Mouse (Mus musculus): ENCODE measurements at regions not wholly inside any gene's neighbourhood (a gene's known extent, or its start where the extent isn't known, plus 50 kb on each side); places are given as distances from the start of the nearest gene placed in this dataset.

DNA sequence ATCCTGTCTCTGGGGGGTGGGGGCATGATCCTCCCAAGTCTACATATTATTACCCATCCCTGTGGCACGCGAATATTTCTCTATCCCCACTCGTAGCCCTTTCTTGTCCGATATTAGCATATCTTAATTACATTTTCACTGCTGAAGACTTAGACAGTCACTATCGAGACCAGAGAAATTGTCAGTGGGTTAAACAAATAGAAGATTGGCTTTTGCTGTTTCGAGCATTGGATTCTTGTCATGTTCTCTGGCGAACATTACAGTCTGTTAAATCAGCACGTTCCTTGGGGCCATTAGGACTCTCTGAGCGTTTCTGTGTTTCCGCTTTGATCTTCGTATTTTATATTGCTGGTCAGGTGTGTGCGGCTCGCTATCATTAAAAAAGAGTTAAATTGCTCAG, 129.6 kb upstream of the Psmd7 start:
- DNase-seq (ENCODE audit: low read depth, low spot score) = no peak

DNA sequence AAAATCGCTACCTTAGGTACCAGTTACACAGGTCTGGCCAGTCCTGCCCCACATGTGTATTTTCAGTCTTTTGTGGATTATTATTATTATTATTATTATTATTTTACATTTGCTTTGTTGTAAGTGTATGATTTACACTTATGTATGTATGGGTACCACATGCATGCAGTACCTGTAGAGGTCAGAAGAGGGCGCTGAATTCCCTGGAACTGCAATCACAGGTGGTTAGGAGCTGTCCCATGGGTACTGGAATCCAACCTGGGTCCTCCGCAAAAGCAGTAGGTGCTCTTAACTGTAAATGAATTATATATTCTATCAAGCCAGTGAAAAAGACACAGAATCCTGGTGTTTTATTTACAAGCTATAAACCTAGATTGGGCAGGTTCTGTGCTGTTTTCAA, 131.4 kb upstream of the Psmd7 start:
- peak; percentile 10 for DNase-seq (ENCODE audit: low read depth, low spot score)

DNA sequence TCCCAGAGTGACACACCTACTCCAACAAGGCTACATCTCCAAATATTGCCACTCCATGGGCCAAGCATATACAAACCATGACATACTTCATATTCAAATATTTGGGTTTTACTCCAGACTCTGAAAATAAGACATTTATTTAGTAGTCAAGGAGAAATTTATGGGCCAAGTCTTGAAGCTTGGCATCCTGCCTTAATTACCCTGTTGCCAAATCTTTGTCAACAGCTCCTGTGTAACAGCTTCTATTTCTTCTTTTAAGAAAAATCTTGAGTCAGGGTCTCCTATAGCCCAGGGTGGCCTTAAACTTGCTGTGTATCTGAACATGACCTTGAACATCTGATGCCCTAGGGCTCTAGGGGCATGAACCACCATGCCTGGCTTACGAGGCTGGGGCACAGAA, 138.5 kb upstream of the Psmd7 start:
- DNase-seq (ENCODE audit: low read depth, low spot score) = no peak

GRCm38 (mm10) chr8:107727276-107727675, 139.0 kb upstream of the Psmd7 start:
- DNase-seq (ENCODE audit: low read depth, low spot score) = no peak

DNA sequence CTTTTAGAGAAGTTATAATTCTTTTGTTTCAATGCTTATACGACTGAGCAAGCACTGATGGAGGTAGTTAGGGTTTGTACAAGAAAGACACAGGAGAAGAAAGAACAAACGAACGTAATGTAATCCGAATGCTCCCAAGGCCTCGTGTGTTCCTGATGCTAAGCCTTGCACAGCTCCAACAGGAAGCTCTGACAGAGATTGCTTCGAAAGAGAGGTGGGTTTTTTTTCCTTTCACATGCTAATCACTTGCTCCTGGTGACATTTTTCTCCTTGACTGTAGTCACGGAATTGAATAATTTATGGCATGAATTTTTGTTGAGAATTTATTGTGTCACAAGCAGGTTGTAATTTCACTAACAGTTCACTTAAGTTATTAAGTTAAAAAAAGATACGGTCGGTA, 150.8 kb upstream of the Psmd7 start:
- no peak for DNase-seq (ENCODE audit: low read depth, low spot score)

DNA sequence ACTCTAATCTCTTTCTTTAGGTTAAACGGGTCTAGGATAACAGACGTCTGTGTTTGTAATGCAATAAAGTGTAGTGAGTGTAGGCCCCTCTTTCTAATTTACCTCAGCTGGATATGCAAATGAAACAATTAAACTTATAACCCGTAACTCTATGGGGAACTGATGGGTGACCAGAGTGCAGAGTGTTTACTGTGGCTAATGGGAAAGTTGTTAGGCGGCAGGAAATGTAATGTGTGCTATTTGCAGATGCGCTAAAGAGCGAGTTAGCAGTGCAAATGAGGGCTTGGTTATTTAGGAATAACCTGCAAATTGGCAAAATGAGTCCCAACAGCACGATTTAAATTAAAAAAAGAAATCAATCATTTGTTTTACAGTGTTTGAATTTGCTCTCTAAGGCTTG, 168.8 kb upstream of the Psmd7 start:
- DNase-seq (ENCODE audit: low read depth, low spot score) = no peak

- no peak for DNase-seq (ENCODE audit: low read depth, low spot score)
Measured at GRCm38 (mm10) chr8:107758637-107759036, 170.4 kb upstream of the Psmd7 start.

DNA sequence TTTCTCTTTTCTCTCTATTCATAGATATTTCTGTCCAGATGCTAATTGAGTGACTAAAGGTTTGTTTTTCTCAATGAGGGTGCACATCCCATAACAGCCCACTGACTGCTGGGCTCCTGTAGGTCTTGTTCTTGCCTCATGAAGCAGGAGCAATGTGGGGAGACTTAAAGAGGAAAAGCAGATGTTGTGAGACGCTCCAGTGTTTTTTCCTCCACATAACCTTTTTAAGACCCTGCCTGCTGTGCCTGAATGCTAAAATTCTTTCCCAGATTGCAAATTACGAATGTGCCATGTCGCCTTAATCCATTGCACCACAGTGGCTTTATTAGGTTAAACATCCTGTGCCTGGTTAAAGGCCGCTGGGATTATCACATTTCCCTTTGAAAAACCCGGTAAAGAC, 165.5 kb upstream of the Zfhx3 start:
- no peak for DNase-seq (ENCODE audit: low read depth, low spot score)

- DNase-seq (ENCODE audit: low read depth, low spot score) = no peak
Measured at GRCm38 (mm10) chr8:107785771-107786170, 156.7 kb upstream of the Zfhx3 start.

GRCm38 (mm10) chr8:107792286-107792685, 150.2 kb upstream of the Zfhx3 start:
- DNase-seq (ENCODE audit: low read depth, low spot score) = no peak

DNA sequence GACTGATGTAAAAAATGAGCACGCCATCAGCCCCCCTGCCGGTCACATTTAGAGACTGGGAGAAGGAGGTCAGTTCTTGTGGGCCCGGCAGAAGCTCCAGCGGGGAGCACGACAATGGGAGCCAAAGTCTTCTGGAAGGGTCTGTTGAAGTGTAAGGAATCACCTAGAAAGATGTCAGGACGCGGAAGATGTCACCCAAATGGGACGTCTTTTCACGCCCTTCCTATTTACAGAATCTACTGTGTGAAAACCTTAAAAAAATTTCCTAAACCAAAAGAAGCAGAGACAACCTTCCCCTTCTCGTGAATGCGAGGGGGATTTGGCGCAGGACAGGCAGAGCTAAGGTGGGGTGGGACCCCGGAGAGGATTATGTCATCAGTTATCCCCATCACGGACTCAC, 127.5 kb upstream of the Zfhx3 start:
- no peak for DNase-seq (ENCODE audit: low read depth, low spot score)

- DNase-seq (ENCODE audit: low read depth, low spot score) = no peak
Measured at GRCm38 (mm10) chr8:107815775-107816174, 126.7 kb upstream of the Zfhx3 start.

- DNase-seq (ENCODE audit: low read depth, low spot score) = no peak
Measured at GRCm38 (mm10) chr8:107817796-107818195, 124.6 kb upstream of the Zfhx3 start.

GRCm38 (mm10) chr8:107820174-107820760, 122.2 kb upstream of the Zfhx3 start:
- no peak for DNase-seq (ENCODE audit: low read depth, low spot score)

DNA sequence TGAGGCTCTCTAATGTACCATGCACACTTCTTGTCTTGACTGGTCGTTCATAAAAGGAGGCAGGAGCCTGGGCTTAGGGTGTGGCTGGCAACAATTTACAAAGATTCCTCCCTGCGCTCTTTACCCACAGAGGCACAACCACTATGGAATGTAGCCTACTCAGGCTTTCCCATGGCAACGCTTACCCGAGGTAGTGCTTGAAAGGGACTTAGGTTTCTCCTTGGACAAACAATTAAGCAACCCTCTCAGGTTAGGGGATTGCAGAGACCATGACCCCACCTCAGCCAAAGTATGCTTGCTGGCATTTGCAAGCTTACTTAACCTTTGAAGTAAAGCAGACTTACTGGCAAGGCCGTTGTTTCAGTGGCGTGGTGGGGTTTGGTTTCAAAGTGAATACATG, 120.9 kb upstream of the Zfhx3 start:
- DNase-seq (ENCODE audit: low read depth, low spot score) = no peak

GRCm38 (mm10) chr8:107824096-107824495, 118.3 kb upstream of the Zfhx3 start:
- no peak for DNase-seq (ENCODE audit: low read depth, low spot score)

- DNase-seq (ENCODE audit: low read depth, low spot score) = no peak
Measured at GRCm38 (mm10) chr8:107824640-107825039, 117.8 kb upstream of the Zfhx3 start.

GRCm38 (mm10) chr8:107827500-107828125, 114.8 kb upstream of the Zfhx3 start:
- peak; percentile 28 for DNase-seq (ENCODE audit: low read depth, low spot score)

DNA sequence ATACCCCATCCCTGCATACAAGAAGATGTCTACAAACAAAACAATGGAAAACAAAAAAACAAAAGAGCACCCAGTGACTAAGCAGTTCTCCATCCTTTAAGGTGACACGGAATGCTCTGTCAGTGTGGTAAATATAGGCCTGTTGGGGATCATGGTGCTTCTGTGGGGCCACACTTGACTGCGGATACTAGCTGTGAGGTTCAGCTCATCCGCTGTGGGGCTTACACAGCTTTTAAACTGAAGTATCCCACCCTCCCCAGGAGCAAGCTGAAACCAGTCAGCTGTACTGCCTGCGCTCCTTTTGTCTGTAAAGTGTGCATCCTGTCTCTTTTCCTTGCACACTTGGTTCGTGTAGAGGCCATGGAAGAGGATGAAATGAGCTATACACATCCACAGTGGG, 113.9 kb upstream of the Zfhx3 start:
- no peak for DNase-seq (ENCODE audit: low read depth, low spot score)

DNA sequence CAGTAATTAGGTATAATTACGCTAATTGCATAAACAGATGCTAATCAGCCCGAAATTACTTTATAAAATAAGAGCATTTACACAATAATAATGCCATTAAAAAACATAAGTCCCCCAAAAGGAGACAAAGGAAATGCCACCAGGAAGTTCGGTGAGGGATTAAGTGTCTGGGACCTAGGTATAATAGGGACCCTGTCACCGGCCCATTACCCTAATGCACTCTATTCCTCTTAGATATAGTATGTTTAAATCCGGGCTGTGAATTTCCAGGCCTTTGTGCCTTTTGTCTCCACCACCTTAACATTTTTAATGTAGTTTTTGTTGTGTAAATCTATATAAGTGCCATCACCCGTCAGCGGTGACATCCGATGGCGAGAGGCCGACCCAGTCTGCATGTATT, 109.0 kb upstream of the Zfhx3 start:
- DNase-seq (ENCODE audit: low read depth, low spot score) = no peak

GRCm38 (mm10) chr8:107846141-107846540, 96.3 kb upstream of the Zfhx3 start:
- DNase-seq (ENCODE audit: low read depth, low spot score) = no peak

- DNase-seq (ENCODE audit: low read depth, low spot score) = no peak
Measured at GRCm38 (mm10) chr8:107851236-107852043, 91.0 kb upstream of the Zfhx3 start.

- DNase-seq (ENCODE audit: low read depth, low spot score) = no peak
Measured at GRCm38 (mm10) chr8:107859770-107860169, 82.7 kb upstream of the Zfhx3 start.

Measured in CD4-positive, CD25-positive, alpha-beta regulatory T cell, adult 2 months (primary cell).